Mouse (Mus musculus) hindbrain, embryonic 16.5 days (tissue): Measurements from ENCODE around the gene Rusc2. TPM values are rescaled to one million over a fixed set of nuclear protein-coding genes. Genes with fewer than 3 reads are reported as not detected.

Source experiments
- ATAC-seq: fragments of 200-750 bp; cut with Nextera tagmentation; 2 replicates; pipeline ENCODE4 v1.8.0; 2017; ENCODE audit warnings: moderate TSS enrichment, moderate library complexity
- H3K27ac ChIP-seq: fragments of 300-500 bp; sonication (generic); 2 replicates; pipeline ENCODE4 v1.5.1; 2014; ENCODE audit warnings: low read depth, mild to moderate bottlenecking, control low read depth, low read length, moderate library complexity
- H3K27me3 ChIP-seq: fragments of 300-500 bp; sonication (generic); replicated peaks from 2 replicates; pipeline ENCODE4 v1.6.1; 2014; ENCODE audit warnings: low read length; ENCODE audit not compliant: control insufficient read depth, insufficient read depth
- H3K36me3 ChIP-seq: fragments of 300-500 bp; sonication (generic); 2 replicates; pipeline ENCODE4 v1.6.1; 2014; ENCODE audit warnings: mild to moderate bottlenecking, low read length, moderate library complexity, mixed read lengths; ENCODE audit not compliant: control insufficient read depth, insufficient read depth
- H3K4me1 ChIP-seq: fragments of 300-500 bp; sonication (generic); 2 replicates; pipeline ENCODE4 v1.6.1; 2014; ENCODE audit warnings: low read depth, low read length; ENCODE audit not compliant: control insufficient read depth, insufficient read depth
- H3K4me2 ChIP-seq: fragments of 300-500 bp; sonication (generic); 2 replicates; pipeline ENCODE4 v1.6.1; 2014; ENCODE audit warnings: mild to moderate bottlenecking, low read length, control low read depth, moderate library complexity
- H3K4me3 ChIP-seq: fragments of 300-500 bp; sonication (generic); 2 replicates; pipeline ENCODE4 v1.5.1; 2014; ENCODE audit warnings: mild to moderate bottlenecking, low read length, control low read depth, moderate library complexity
- H3K9ac ChIP-seq: fragments of 300-500 bp; sonication (generic); 2 replicates; pipeline ENCODE4 v1.6.1; 2014; ENCODE audit warnings: low read depth, mild to moderate bottlenecking, control low read depth, low read length, moderate library complexity
- H3K9me3 ChIP-seq: fragments of 300-500 bp; sonication (generic); 2 replicates; pipeline ENCODE4 v1.6.1; 2014; ENCODE audit warnings: mild to moderate bottlenecking, low read length, moderate library complexity; ENCODE audit not compliant: control insufficient read depth
- WGBS: fragments of 180-500 bp; shearing (Covaris S2); extraction: QIAGEN DNeasy Blood & Tissue Kit; methylation state at CpG from one replicate; pipeline ENCODE4 v1.1.7; 2014; 5-methylcytosine and 5-hydroxymethylcytosine counted together
- polyA plus RNA-seq: library from polyadenylated mRNA; unstranded; fragments of >200 nt; fragmentation: Nextera tagmentation; extraction: Ambion mirVana; gene quantifications from 2 replicates; pipeline ENCODE4 v1.2.1, GENCODE M21; 2015

Rusc2 gene
- polyA plus RNA-seq, 1 experiment from 2014 or later: 70.8 TPM

DNA sequence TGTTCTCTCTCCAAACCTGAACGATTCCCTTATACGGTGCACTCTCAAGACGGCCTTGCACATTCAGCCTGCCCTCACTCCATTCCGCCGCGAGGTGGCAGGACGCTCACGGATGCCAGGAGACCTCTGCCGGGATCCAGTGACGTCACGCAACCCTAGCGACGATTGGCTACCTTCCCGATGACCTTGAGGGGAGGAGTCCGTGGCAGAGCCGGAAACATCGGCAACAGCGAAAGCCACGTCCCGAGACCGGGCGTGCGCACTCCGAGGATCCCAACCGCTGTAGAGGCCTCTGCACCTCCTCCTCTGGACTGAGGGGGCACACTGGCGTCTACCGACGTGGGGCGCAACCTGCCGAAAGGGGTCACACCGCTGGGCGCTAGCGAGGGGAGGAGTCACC, 60.3 kb downstream of the Rusc2 start:
- WGBS: under 1% methylated on average over 33 of the region's 33 CpGs
- peak overlapping the region; percentile 99 for H3K9ac ChIP-seq
- ATAC-seq: peak; percentile 97

GRCm38 (mm10) chr4:43442456-43443361, 60.9 kb downstream of the Rusc2 start:
- WGBS: under 1% methylated on average over 52 of the region's 88 CpGs
- Histone ChIP-seq H3K9me3 (no peaks in the 10 kb centered on the region), H3K27ac (peak overlapping the region; percentile 97), H3K4me3 (peak overlapping the region; percentile 96), H3K4me1 (peaks cover 13% of the 10 kb centered on the region), H3K4me2 (peak overlapping the region; percentile 73), H3K36me3 (peaks cover 13% of the 10 kb centered on the region), H3K9ac (peak overlapping the region; percentile 99), H3K27me3 (no peaks in the 10 kb centered on the region)
- peak; percentile 76 for ATAC-seq

More for the DNA sequence above, 60.3 kb downstream of the Rusc2 start:
- Histone ChIP-seq H3K36me3 (peaks cover 7% of the 10 kb centered on the region), H3K4me1 (peaks cover 13% of the 10 kb centered on the region), H3K4me3 (peak overlapping the region; percentile 96), H3K27ac (peak overlapping the region; percentile 97), H3K27me3 (no peaks in the 10 kb centered on the region), H3K4me2 (peak overlapping the region; percentile 73), H3K9me3 (no peaks in the 10 kb centered on the region)

- H3K9me3 ChIP-seq: no peaks in the 10 kb centered on the region
- H3K4me2 ChIP-seq: peak overlapping the region; percentile 73
- H3K27me3 ChIP-seq: no peaks in the 10 kb centered on the region
- H3K4me1 ChIP-seq: peaks cover 13% of the 10 kb centered on the region
- WGBS: under 1% methylated on average over 28 of the region's 28 CpGs
- peak overlapping the region; percentile 97 for H3K27ac ChIP-seq
- peak overlapping the region; percentile 99 for H3K9ac ChIP-seq
- H3K36me3 ChIP-seq: peaks cover 15% of the 10 kb centered on the region
- no peak for ATAC-seq
- H3K4me3 ChIP-seq: peak overlapping the region; percentile 96
Measured at GRCm38 (mm10) chr4:43443511-43443910, 61.7 kb downstream of the Rusc2 start.

DNA sequence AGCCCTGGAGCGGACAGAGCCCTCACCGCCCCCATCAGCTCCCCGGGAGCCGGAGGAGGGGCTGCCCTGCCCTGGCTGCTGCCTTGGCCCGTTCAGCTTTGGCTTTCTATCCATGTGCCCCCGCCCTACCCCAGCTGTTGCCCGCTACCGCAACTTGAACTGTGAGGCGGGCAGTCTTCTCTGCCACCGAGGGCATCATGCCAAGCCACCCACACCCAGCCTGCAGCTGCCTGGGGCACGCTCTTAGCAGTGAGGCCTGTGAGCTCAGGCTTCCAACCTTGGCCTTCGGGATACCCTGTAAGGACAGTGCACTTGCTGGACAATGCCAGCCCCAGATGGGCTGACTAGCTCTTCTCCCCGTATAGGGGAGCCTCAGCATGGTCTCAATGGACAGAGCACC, 65.5 kb downstream of the Rusc2 start:
- WGBS: 78% methylated on average over 13 of the region's 13 CpGs
- Histone ChIP-seq H3K36me3 (peaks cover 15% of the 10 kb centered on the region), H3K27ac (no peak overlapping the region), H3K9ac (no peak overlapping the region), H3K4me2 (no peak overlapping the region), H3K9me3 (no peaks in the 10 kb centered on the region), H3K27me3 (no peaks in the 10 kb centered on the region), H3K4me3 (no peak overlapping the region), H3K4me1 (peaks cover 13% of the 10 kb centered on the region)
- ATAC-seq: no peak

DNA sequence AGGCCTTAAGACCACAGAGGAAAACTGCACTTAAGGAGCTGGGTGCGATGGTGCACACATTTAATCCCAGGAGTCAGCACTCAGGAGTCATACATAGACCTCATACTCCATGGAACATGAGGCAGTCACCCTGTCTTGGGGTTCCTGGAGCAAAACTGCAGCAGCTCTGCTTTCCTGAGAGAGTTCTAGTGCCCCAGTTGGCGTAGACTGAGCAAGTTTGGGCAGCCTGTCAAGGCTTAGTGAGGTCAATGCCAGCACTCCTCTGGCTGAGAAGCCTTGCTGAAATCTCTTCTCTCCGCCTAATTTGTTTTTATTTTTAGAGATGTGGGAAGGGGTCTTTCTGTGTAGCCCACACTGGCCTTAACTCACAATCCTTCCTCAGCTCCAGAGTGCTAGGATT, 66.8 kb downstream of the Rusc2 start:
- no peak for ATAC-seq
- WGBS: 73% methylated on average over 3 of the region's 3 CpGs

GRCm38 (mm10) chr4:43452315-43452714, 70.5 kb downstream of the Rusc2 start:
- Histone ChIP-seq H3K4me1 (peaks cover 11% of the 10 kb centered on the region), H3K27ac (no peak overlapping the region), H3K9ac (no peak overlapping the region), H3K4me2 (no peak overlapping the region), H3K9me3 (no peaks in the 10 kb centered on the region), H3K27me3 (peaks cover 3% of the 10 kb centered on the region; the same call in 1 of the 2 replicates), H3K4me3 (no peak overlapping the region), H3K36me3 (peaks cover 6% of the 10 kb centered on the region)
- WGBS: 63% methylated on average over 11 of the region's 11 CpGs
- no peak for ATAC-seq

More for the DNA sequence above, 66.8 kb downstream of the Rusc2 start:
- H3K4me2 ChIP-seq: no peak overlapping the region
- no peaks in the 10 kb centered on the region for H3K9me3 ChIP-seq
- H3K27me3 ChIP-seq: peaks cover 3% of the 10 kb centered on the region; the same call in 1 of the 2 replicates
- H3K36me3 ChIP-seq: peaks cover 15% of the 10 kb centered on the region
- no peak overlapping the region for H3K9ac ChIP-seq
- no peak overlapping the region for H3K27ac ChIP-seq
- H3K4me1 ChIP-seq: peaks cover 17% of the 10 kb centered on the region
- no peak overlapping the region for H3K4me3 ChIP-seq

- H3K4me3 ChIP-seq: peak overlapping the region; percentile 3
Measured at GRCm38 (mm10) chr4:43453413-43453812, 71.6 kb downstream of the Rusc2 start.

GRCm38 (mm10) chr4:43454041-43454836, 72.5 kb downstream of the Rusc2 start, which contains the start of gene Cd72:
Gene Cd72, minus strand, starts transcription at chr4:43454628.
- H3K27ac ChIP-seq: no peak within 1 kb of the TSS
- H3K9me3 ChIP-seq: no peaks in the 10 kb centered on the region
- H3K4me2 ChIP-seq: peak within 1 kb of the TSS; percentile 40
- peak within 1 kb of the TSS; percentile 7; the same call in 1 of the 2 replicates for H3K9ac ChIP-seq
- H3K4me1 ChIP-seq: peaks cover 11% of the 10 kb centered on the region
- peak within 1 kb of the TSS; percentile 3 for H3K4me3 ChIP-seq
- H3K27me3 ChIP-seq: peaks cover 3% of the 10 kb centered on the region; the same call in 1 of the 2 replicates
- WGBS: 37% methylated on average over 20 of the region's 20 CpGs
- H3K36me3 ChIP-seq: no peaks in the 10 kb centered on the region
- ATAC-seq: 0 out of 2 replicates have a peak, but pooled peaks have one; percentile 22

More at GRCm38 (mm10) chr4:43453413-43453812, 71.6 kb downstream of the Rusc2 start:
- ATAC-seq: no peak
- H3K4me2 ChIP-seq: peak overlapping the region; percentile 40
- peaks cover 3% of the 10 kb centered on the region; the same call in 1 of the 2 replicates for H3K27me3 ChIP-seq
- H3K9me3 ChIP-seq: no peaks in the 10 kb centered on the region
- H3K4me1 ChIP-seq: peaks cover 11% of the 10 kb centered on the region
- no peak overlapping the region for H3K27ac ChIP-seq
- WGBS: under 1% methylated on average over 18 of the region's 18 CpGs
- no peaks in the 10 kb centered on the region for H3K36me3 ChIP-seq
- peak overlapping the region; percentile 7; the same call in 1 of the 2 replicates for H3K9ac ChIP-seq
